Mouse (Mus musculus): ENCODE measurements at regions not wholly inside any gene's neighbourhood (a gene's known extent, or its start where the extent isn't known, plus 50 kb on each side); places are given as distances from the start of the nearest gene placed in this dataset.

DNA sequence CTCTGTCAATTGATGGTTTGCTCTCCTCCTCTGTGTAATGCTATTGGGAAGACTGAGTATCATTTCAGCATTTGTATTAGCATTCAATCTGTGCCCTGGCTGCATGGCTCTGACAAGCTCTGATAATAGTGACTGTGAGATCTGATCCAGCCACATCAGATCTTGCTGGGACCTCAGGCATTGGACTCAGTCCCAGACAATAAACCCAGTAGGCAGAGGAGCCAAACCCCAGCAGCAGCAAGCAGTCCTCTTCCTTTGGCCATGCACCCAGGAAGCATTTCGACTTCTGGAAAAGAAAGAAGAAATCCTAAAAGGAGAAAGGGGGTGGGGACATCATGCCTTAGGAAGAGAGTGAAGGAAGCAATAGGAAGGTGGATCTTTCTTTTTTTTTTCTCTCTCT lies 205.8 kb upstream of the Onecut1 start:
- no peak for TF ChIP-seq CTCF (IDR thresholded peaks at IDR 0.05; ENCODE audit: borderline replicate concordance, extremely low read depth, insufficient read depth, insufficient read length)
- no peak for TF ChIP-seq POLR2A (IDR thresholded peaks at IDR 0.05; ENCODE audit: borderline replicate concordance, extremely low read depth, insufficient read depth, insufficient read length, poor library complexity, severe bottlenecking)
- DNase-seq (ENCODE audit: low read depth) = peak; percentile 2

- TF ChIP-seq CTCF (IDR thresholded peaks at IDR 0.05; ENCODE audit: borderline replicate concordance, extremely low read depth, insufficient read depth, insufficient read length) = no peak
- peak; percentile 3 for DNase-seq (ENCODE audit: low read depth)
These were observed 205.3 kb upstream of the Onecut1 start for GRCm38 (mm10) chr9:74656392-74656791.

DNA sequence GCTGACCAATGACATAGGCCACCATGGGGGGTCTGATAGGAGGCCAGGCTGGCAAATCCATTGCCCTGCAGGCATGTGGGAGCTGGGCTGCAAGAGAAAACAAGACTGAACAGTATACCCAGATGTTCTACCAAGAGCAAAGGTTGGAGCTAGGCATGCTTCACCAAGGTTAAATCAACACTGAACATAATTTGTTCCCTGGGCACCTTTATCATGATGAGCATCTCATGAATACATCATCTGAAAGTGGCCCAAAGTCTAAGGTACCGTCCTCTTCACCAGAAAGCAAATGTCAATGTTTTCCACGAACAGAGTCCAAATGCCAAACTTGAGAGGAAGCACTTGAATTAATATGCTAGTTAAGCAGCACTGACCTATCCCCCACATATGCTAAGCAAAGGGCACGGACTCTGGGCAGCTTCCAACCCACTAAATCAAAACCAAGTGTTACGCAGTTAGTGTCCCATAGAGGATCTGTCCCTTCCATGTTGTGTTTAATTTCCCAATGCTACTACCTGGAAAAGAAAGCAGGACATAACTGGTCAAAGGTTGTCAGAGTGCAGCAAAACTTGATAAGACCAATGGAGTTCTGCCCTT lies 190.3 kb upstream of the Onecut1 start:
- TF ChIP-seq POLR2A (IDR thresholded peaks at IDR 0.05; ENCODE audit: borderline replicate concordance, extremely low read depth, insufficient read depth, insufficient read length, poor library complexity, severe bottlenecking) (no peak), CTCF (IDR thresholded peaks at IDR 0.05; ENCODE audit: borderline replicate concordance, extremely low read depth, insufficient read depth, insufficient read length) (no peak)
- DNase-seq (ENCODE audit: low read depth) = no peak

GRCm38 (mm10) chr9:74672261-74672660 lies 189.5 kb upstream of the Onecut1 start:
- no peak for DNase-seq (ENCODE audit: low read depth)

DNA sequence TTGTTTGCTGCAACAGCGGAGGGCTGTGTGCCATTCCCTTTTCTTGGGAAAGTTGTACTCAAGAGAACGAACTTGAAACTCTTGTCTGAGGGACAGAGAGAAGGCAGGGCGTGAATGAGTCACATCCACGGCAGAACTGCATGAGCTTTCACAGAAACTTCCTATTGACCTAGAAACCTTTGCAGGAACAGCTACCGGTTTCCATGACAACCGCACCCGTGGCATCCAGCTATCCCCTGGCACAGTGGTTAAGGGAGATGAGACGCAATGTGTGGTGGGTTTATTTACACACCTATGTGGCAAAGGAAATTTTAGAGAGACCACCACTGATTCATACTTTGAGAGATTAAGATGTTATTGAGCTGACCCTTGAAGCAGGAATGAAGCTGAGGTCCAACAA lies 163.5 kb upstream of the Onecut1 start:
- DNase-seq (ENCODE audit: low read depth) = peak; percentile 32
- TF ChIP-seq CTCF (IDR thresholded peaks at IDR 0.05; ENCODE audit: borderline replicate concordance, extremely low read depth, insufficient read depth, insufficient read length) (no peak), POLR2A (IDR thresholded peaks at IDR 0.05; ENCODE audit: borderline replicate concordance, extremely low read depth, insufficient read depth, insufficient read length, poor library complexity, severe bottlenecking) (no peak)

More at GRCm38 (mm10) chr9:74672261-74672660, 189.5 kb upstream of the Onecut1 start:
- TF ChIP-seq POLR2A (IDR thresholded peaks at IDR 0.05; ENCODE audit: borderline replicate concordance, extremely low read depth, insufficient read depth, insufficient read length, poor library complexity, severe bottlenecking) = no peak
- no peak for TF ChIP-seq CTCF (IDR thresholded peaks at IDR 0.05; ENCODE audit: borderline replicate concordance, extremely low read depth, insufficient read depth, insufficient read length)

DNA sequence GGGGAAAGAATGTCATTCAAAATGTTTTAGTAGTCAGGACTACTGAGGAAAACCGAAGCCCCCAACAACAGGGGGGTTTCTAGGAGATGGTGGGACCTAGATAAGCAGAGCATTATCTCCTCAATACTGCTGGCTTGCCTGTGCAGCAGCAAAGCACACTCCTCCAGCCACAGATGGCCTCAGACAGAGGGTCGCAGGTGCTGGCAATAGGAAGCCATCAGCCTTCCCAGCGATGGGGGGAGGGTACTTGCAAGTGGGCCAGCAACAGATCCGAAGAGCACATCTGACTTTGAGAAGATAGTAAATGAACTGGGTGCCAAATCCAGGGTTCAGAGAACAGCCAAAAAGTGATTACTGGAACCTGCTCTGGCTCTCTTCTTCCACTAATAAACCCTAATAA lies 156.0 kb upstream of the Onecut1 start:
- DNase-seq (ENCODE audit: low read depth) = peak; percentile 57
- no peak for TF ChIP-seq POLR2A (IDR thresholded peaks at IDR 0.05; ENCODE audit: borderline replicate concordance, extremely low read depth, insufficient read depth, insufficient read length, poor library complexity, severe bottlenecking)

DNA sequence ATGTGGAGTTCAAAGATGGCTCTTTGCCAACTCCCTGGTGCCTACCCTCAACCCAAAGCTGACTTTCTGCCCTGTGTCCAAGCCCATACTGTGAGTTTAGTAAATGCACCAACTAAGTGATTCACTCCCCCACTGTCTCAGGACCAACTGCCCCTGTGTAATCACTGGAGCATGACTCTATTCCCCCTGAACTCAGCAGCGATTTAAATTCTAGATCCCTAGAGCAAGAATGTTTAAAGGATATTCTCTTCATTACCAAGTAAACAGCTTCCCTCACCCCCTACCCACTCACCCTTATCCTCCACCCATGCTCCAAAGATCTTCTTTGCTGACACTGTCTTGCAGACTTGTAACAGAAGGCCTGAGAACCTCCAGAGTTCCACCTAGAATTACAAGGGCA lies 154.1 kb upstream of the Onecut1 start:
- peak; percentile 14 for DNase-seq (ENCODE audit: low read depth)
- TF ChIP-seq POLR2A (IDR thresholded peaks at IDR 0.05; ENCODE audit: borderline replicate concordance, extremely low read depth, insufficient read depth, insufficient read length, poor library complexity, severe bottlenecking) (no peak), CTCF (IDR thresholded peaks at IDR 0.05; ENCODE audit: borderline replicate concordance, extremely low read depth, insufficient read depth, insufficient read length) (no peak)

GRCm38 (mm10) chr9:74711698-74712097 lies 150.0 kb upstream of the Onecut1 start:
- no peak for DNase-seq (ENCODE audit: low read depth)
- no peak for TF ChIP-seq CTCF (IDR thresholded peaks at IDR 0.05; ENCODE audit: borderline replicate concordance, extremely low read depth, insufficient read depth, insufficient read length)
- no peak for TF ChIP-seq POLR2A (IDR thresholded peaks at IDR 0.05; ENCODE audit: borderline replicate concordance, extremely low read depth, insufficient read depth, insufficient read length, poor library complexity, severe bottlenecking)

DNA sequence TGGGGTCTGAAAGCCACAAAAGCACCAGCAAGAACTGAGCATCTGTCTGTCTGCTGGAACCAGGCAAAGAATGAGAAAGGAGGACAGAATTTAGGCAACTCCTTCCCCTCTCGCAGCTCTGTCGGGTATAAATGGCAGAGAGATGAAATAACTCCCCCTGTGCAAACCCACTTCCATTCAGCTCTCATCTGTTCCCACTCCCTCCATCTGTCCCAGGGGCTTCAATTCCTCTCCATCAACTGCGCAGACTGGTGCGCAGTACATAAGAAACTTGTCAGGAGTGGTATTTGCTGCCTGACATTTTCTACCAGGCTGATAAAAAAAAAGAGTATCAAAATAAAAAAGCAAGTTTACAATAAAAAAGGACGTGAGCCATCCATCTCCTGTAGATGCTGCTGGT lies 129.3 kb upstream of the Onecut1 start:
- no peak for TF ChIP-seq CTCF (IDR thresholded peaks at IDR 0.05; ENCODE audit: borderline replicate concordance, extremely low read depth, insufficient read depth, insufficient read length)
- TF ChIP-seq POLR2A (IDR thresholded peaks at IDR 0.05; ENCODE audit: borderline replicate concordance, extremely low read depth, insufficient read depth, insufficient read length, poor library complexity, severe bottlenecking) = no peak
- DNase-seq (ENCODE audit: low read depth) = no peak

- TF ChIP-seq CTCF (IDR thresholded peaks at IDR 0.05; ENCODE audit: borderline replicate concordance, extremely low read depth, insufficient read depth, insufficient read length) (no peak), POLR2A (IDR thresholded peaks at IDR 0.05; ENCODE audit: borderline replicate concordance, extremely low read depth, insufficient read depth, insufficient read length, poor library complexity, severe bottlenecking) (no peak)
- DNase-seq (ENCODE audit: low read depth) = peak; percentile 51
These were observed 119.8 kb upstream of the Onecut1 start for GRCm38 (mm10) chr9:74741949-74742348.

DNA sequence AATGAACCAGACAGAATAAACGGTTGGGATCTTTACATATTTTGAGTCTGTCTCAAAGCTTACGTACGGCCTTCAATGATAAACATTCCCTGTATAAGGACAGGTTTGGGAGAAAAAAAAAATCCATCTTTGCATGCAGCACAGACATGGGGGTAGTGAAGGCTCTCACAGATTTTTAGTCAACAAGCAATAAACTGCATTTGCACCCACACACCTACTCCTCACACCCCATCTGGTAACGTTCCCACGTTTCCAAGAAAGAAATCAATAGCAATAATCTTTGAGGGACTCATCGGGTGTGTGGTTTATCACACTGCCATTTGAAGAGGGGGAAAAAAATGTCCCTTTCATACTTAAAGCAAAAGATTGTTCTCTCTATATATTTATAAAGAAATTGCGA lies 113.8 kb upstream of the Onecut1 start:
- peak; percentile 25 for DNase-seq (ENCODE audit: low read depth)
- no peak for TF ChIP-seq POLR2A (IDR thresholded peaks at IDR 0.05; ENCODE audit: borderline replicate concordance, extremely low read depth, insufficient read depth, insufficient read length, poor library complexity, severe bottlenecking)
- TF ChIP-seq CTCF (IDR thresholded peaks at IDR 0.05; ENCODE audit: borderline replicate concordance, extremely low read depth, insufficient read depth, insufficient read length) = no peak

DNA sequence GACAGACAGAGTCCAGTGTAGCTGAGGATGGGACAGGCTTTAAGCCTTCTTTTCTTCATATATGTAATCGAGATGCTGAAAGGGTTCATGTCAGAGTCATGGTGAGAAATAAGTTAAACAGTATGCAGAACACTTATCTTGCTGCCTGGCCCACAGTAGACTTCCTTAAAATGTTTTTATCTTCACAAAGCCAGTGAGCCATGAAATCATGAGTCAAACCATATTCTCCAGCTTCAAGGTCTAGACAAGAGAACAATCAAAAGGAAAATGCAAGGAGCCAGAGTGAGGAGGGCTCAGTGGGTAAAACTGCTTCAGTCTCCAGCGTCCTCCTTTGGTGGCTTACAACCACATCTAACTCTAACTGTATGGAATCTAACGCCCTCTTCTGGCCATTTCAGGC lies 103.7 kb upstream of the Onecut1 start:
- DNase-seq (ENCODE audit: low read depth) = no peak
- no peak for TF ChIP-seq CTCF (IDR thresholded peaks at IDR 0.05; ENCODE audit: borderline replicate concordance, extremely low read depth, insufficient read depth, insufficient read length)
- TF ChIP-seq POLR2A (IDR thresholded peaks at IDR 0.05; ENCODE audit: borderline replicate concordance, extremely low read depth, insufficient read depth, insufficient read length, poor library complexity, severe bottlenecking) = no peak

- TF ChIP-seq CTCF (IDR thresholded peaks at IDR 0.05; ENCODE audit: borderline replicate concordance, extremely low read depth, insufficient read depth, insufficient read length) (no peak), POLR2A (IDR thresholded peaks at IDR 0.05; ENCODE audit: borderline replicate concordance, extremely low read depth, insufficient read depth, insufficient read length, poor library complexity, severe bottlenecking) (no peak)
- no peak for DNase-seq (ENCODE audit: low read depth)
These were observed 102.8 kb upstream of the Onecut1 start for GRCm38 (mm10) chr9:74758876-74759275.

Measured in brain, embryonic 14.5 days (tissue).